Mouse (Mus musculus): Measurements from ENCODE around the gene Atp6ap1l.

GRCm38 (mm10) chr13:90912760-90913674 lies 7.9 kb upstream of the Atp6ap1l start:
- TF ChIP-seq GATA1 (IDR thresholded peaks at IDR 0.05; ENCODE audit: borderline replicate concordance, low read length) (no peak), FLI1 (IDR thresholded peaks at IDR 0.05; ENCODE audit: low read length) (no peak)

Data from megakaryocyte, embryonic 14.5 days (primary cell).